Mouse (Mus musculus) c-Kit-positive CD71-positive TER-119-positive erythroid progenitor cells, embryonic 14.5 days (primary cell): ENCODE measurements around the gene Mfsd14b.

ENCODE experiments used
- DNase-seq: peaks from one replicate; pipeline ENCODE4 v3.0.0-alpha.2; 2013; ENCODE audit warnings: low spot score

The Mfsd14b gene

GRCm38 (mm10) chr13:65112459-65113110 lies at the start of gene Mfsd14b:
Gene Mfsd14b, minus strand, starts transcription at chr13:65112975.
- peak; percentile 90 for DNase-seq

GRCm38 (mm10) chr13:65149940-65150339 lies 37.2 kb upstream of the Mfsd14b start, which contains the start of gene Olfr466:
Gene Olfr466, plus strand, starts transcription at chr13:65150240.
- no peak for DNase-seq

- DNase-seq, result no peak
Measured at GRCm38 (mm10) chr13:65137789-65138188, 25.0 kb upstream of the Mfsd14b start, which contains the start of gene Olfr465-ps1. Gene Olfr465-ps1, plus strand, starts transcription at chr13:65138089.

GRCm38 (mm10) chr13:65127063-65127847 lies 14.5 kb upstream of the Mfsd14b start:
- no peak for DNase-seq

- peak; percentile 62 for DNase-seq
Measured at GRCm38 (mm10) chr13:65122111-65122510, 9.3 kb upstream of the Mfsd14b start.

- no peak for DNase-seq
Measured at GRCm38 (mm10) chr13:65120984-65121383, 8.2 kb upstream of the Mfsd14b start.

- DNase-seq, result no peak
Measured at GRCm38 (mm10) chr13:65113239-65113638, 464 bp upstream of the Mfsd14b start.

- peak; percentile 46 for DNase-seq
Measured at GRCm38 (mm10) chr13:65111961-65112360, 814 bp downstream of the Mfsd14b start.

- no peak for DNase-seq
Measured at GRCm38 (mm10) chr13:65101232-65101631, 11.5 kb downstream of the Mfsd14b start.

- no peak for DNase-seq
Measured at GRCm38 (mm10) chr13:65100678-65101077, 12.1 kb downstream of the Mfsd14b start.

- DNase-seq, result no peak
Measured at GRCm38 (mm10) chr13:65097018-65097417, 15.8 kb downstream of the Mfsd14b start.

GRCm38 (mm10) chr13:65095923-65096322 lies 16.9 kb downstream of the Mfsd14b start:
- no peak for DNase-seq

DNA sequence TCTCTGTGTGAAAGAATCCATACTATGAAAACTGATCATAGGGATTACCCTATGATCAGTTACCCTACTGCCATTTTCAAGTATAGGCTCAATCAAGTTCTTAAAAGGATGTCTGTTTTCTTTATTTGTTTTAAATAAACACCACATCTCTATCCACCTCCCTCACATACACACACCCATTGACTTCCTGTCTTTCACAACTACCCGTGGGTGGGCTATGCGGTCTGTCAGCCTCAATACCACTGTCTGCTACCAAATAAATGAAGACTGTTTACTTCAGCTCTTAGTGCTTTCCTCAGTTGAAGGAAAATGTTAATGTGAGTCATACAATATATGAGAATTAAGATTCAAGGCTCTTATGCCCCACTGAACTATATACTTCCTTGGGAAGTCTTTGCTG lies 42.8 kb downstream of the Mfsd14b start:
- DNase-seq, result no peak

DNA sequence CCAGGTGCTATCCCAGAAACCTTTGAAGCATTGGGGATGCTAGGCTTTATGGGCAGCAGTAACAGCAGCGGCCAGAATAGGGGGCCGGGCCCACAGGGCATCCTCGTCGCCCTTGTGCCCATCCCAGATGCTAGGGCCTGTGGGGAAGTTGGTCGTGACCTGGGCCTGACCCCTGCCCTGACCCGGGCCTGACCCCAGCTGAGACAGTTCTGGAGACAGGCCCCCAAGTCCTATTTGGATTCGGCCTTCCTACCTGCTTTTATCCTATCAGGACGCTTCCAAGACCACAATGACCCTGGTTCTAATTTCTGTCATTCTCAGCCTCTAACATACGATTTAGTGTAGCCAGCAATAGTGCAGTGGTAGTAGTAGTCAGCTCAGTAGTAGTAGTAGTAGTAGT lies 60.1 kb downstream of the Mfsd14b start, which contains the start of gene Prss47:
Gene Prss47 (minus strand): TSS at position 101 of the 400 bp plus-strand sequence.
- no peak for DNase-seq

- peak; percentile 16 for DNase-seq
Measured at GRCm38 (mm10) chr13:65035057-65035456, 77.7 kb downstream of the Mfsd14b start.

GRCm38 (mm10) chr13:65032758-65033157 lies 80.0 kb downstream of the Mfsd14b start, which contains the start of gene Spata31d1c:
Gene Spata31d1c, plus strand, starts transcription at chr13:65033058.
- no peak for DNase-seq
